ENCODE assay signal across 18 mouse cellular contexts in the genomic region with DNA sequence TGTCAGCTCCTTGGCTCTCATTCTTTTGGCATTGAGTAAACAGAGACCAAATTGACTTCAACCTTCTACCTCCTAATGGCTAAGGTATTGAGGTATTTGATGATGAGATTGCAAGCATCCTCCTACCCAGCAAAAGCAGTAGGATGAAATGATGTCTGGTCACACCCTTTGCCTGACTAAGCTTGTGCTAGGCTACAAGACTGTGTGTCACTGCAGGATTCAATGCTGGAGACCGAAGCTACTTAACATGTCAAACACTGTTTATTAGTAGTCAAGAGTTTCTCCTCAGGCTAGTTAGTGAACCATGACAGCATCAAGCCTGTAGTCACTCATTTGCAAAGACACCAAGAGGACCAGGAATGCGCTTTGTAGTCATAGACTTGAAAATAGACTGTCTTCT.
"Had no signal": no experiment of that assay in that cellular context is flagged by ENCODE, and none has a peak within 500 bp of the region (broad histone marks: within the 10 kb centered on the region; RNA-seq: fewer than 3 reads in every experiment).

No protein-coding gene starts in this region.

- H3K9ac ChIP-seq: liver, postnatal 0 days; lung, embryonic 14.5 days; midbrain, embryonic 12.5 days; neural tube, embryonic 13.5 days; neural tube, embryonic 15.5 days had no signal

- H3K27ac ChIP-seq: midbrain, embryonic 10.5 days; midbrain, embryonic 12.5 days; neural tube, embryonic 13.5 days; neural tube, embryonic 15.5 days had no signal

- H3K4me2 ChIP-seq: lung, embryonic 14.5 days; midbrain, embryonic 12.5 days; neural tube, embryonic 13.5 days; neural tube, embryonic 15.5 days had no signal

- H3K9me3 ChIP-seq: midbrain, embryonic 10.5 days; midbrain, embryonic 12.5 days; neural tube, embryonic 13.5 days; neural tube, embryonic 15.5 days had no signal

- DNase-seq: liver, postnatal 0 days; lung, embryonic 14.5 days; lung, postnatal 10 days; lung, postnatal 4 days; midbrain, embryonic 14.5 days; right cerebral cortex, adult 18-20 months; right cerebral cortex, postnatal 25 days; right cerebral cortex, postnatal 4 days; spleen, adult 18-20 months; thymus, adult 18-20 months; thymus, postnatal 14 days; thymus, postnatal 36 days had no signal

- H3K27me3 ChIP-seq: midbrain, embryonic 12.5 days; neural tube, embryonic 13.5 days; neural tube, embryonic 15.5 days had no signal

- ATAC-seq: liver, postnatal 0 days; midbrain, embryonic 16.5 days had no signal

- H3K36me3 ChIP-seq: midbrain, embryonic 10.5 days; midbrain, embryonic 12.5 days; neural tube, embryonic 13.5 days; neural tube, embryonic 15.5 days had no signal

- H3K4me1 ChIP-seq: midbrain, embryonic 10.5 days; midbrain, embryonic 12.5 days; neural tube, embryonic 13.5 days; neural tube, embryonic 15.5 days had no signal

- H3K4me3 ChIP-seq: midbrain, embryonic 10.5 days; midbrain, embryonic 12.5 days; myocyte; neural tube, embryonic 13.5 days; neural tube, embryonic 15.5 days had no signal
